Mouse (Mus musculus): Measurements from ENCODE around the gene Abca17. TPM values are rescaled to one million over a fixed set of nuclear protein-coding genes. Genes with fewer than 3 reads are reported as not detected.
A peak's percentile ranks its signal among the peaks of the same experiment; 100 is the strongest.

Gene Abca17
- polyA plus RNA-seq, 1 experiment from 2014 or later: not detected

DNA sequence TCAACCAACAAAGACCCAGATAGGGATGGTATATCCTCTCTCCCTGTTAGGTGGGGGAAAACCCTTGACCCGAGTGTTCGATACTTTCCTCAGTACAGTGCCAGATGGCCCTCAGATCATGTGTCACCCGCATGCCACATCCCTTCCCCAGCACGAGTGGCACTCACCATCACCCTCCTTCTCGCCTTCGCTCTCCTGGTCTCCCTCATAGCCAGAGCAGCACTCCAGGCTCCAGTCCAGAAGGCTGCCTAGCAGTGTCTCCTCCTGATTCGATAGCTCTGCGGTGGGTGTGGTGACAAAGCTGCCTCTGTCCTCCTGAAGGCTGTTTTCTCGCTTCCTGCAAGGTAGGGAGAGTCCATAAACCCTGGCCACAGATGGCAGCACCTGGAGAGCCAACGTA lies 126.1 kb downstream of the Abca17 start:
- Histone ChIP-seq H3K4me1 (replicated peaks; ENCODE audit: control insufficient read depth, insufficient read depth, low read length) (peaks cover 4% of the 10 kb centered on the region), H3K27me3 (replicated peaks; ENCODE audit: control insufficient read depth, insufficient read depth, low read length) (no peaks in the 10 kb centered on the region), H3K4me3 (ENCODE audit: low read depth, low read length) (no peak overlapping the region), H3K27ac (ENCODE audit: low read depth, low read length) (no peak overlapping the region), H3K9ac (ENCODE audit: low read depth, low read length) (no peak overlapping the region), H3K9me3 (ENCODE audit: control insufficient read depth) (no peaks in the 10 kb centered on the region), H3K4me2 (replicated peaks; ENCODE audit: low read depth) (no peak overlapping the region), H3K36me3 (ENCODE audit: control insufficient read depth, insufficient read depth) (peaks cover 57% of the 10 kb centered on the region)
- WGBS: 88% methylated on average over 10 of the region's 10 CpGs
- no peak for TF ChIP-seq CTCF (IDR thresholded peaks at IDR 0.05; ENCODE audit: low read depth)
- ATAC-seq: no peak

DNA sequence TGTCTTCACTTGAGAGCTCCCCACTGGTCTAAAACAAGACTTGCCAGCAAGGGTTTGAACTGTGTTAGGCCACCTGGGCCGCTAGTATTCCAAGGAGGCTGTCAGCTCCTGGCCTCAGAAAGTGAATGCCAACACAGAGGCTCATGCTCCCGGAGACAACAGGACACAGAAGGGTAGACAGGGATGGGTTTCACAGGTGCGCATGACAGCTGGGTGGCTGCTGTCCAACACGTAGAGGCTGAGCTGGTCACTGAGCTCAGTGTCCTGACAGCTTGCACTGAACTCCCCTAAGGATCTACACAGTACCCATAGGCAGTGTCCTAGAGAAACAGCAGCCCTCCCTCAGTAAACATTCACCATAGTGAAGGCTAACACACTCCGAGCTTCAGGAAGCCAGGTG lies 127.4 kb downstream of the Abca17 start:
- 86% methylated on average over 5 of the region's 5 CpGs for WGBS
- Histone ChIP-seq H3K36me3 (ENCODE audit: control insufficient read depth, insufficient read depth) (peaks cover 49% of the 10 kb centered on the region), H3K9me3 (ENCODE audit: control insufficient read depth) (no peaks in the 10 kb centered on the region), H3K27me3 (replicated peaks; ENCODE audit: control insufficient read depth, insufficient read depth, low read length) (no peaks in the 10 kb centered on the region), H3K27ac (ENCODE audit: low read depth, low read length) (no peak overlapping the region), H3K4me2 (replicated peaks; ENCODE audit: low read depth) (no peak overlapping the region), H3K4me3 (ENCODE audit: low read depth, low read length) (no peak overlapping the region), H3K4me1 (replicated peaks; ENCODE audit: control insufficient read depth, insufficient read depth, low read length) (peaks cover 5% of the 10 kb centered on the region), H3K9ac (ENCODE audit: low read depth, low read length) (no peak overlapping the region)
- TF ChIP-seq CTCF (IDR thresholded peaks at IDR 0.05; ENCODE audit: low read depth): no peak
- no peak for ATAC-seq

- Histone ChIP-seq H3K4me1 (replicated peaks; ENCODE audit: control insufficient read depth, insufficient read depth, low read length) (peaks cover 5% of the 10 kb centered on the region), H3K27ac (ENCODE audit: low read depth, low read length) (no peak overlapping the region), H3K4me2 (replicated peaks; ENCODE audit: low read depth) (no peak overlapping the region), H3K9me3 (ENCODE audit: control insufficient read depth) (no peaks in the 10 kb centered on the region), H3K36me3 (ENCODE audit: control insufficient read depth, insufficient read depth) (peaks cover 46% of the 10 kb centered on the region), H3K4me3 (ENCODE audit: low read depth, low read length) (no peak overlapping the region), H3K27me3 (replicated peaks; ENCODE audit: control insufficient read depth, insufficient read depth, low read length) (no peaks in the 10 kb centered on the region), H3K9ac (ENCODE audit: low read depth, low read length) (no peak overlapping the region)
- WGBS: 74% methylated on average over 6 of the region's 6 CpGs
- no peak for ATAC-seq
- TF ChIP-seq CTCF (IDR thresholded peaks at IDR 0.05; ENCODE audit: low read depth): no peak
These were observed 128.2 kb downstream of the Abca17 start for GRCm38 (mm10) chr17:24222653-24223052.

DNA sequence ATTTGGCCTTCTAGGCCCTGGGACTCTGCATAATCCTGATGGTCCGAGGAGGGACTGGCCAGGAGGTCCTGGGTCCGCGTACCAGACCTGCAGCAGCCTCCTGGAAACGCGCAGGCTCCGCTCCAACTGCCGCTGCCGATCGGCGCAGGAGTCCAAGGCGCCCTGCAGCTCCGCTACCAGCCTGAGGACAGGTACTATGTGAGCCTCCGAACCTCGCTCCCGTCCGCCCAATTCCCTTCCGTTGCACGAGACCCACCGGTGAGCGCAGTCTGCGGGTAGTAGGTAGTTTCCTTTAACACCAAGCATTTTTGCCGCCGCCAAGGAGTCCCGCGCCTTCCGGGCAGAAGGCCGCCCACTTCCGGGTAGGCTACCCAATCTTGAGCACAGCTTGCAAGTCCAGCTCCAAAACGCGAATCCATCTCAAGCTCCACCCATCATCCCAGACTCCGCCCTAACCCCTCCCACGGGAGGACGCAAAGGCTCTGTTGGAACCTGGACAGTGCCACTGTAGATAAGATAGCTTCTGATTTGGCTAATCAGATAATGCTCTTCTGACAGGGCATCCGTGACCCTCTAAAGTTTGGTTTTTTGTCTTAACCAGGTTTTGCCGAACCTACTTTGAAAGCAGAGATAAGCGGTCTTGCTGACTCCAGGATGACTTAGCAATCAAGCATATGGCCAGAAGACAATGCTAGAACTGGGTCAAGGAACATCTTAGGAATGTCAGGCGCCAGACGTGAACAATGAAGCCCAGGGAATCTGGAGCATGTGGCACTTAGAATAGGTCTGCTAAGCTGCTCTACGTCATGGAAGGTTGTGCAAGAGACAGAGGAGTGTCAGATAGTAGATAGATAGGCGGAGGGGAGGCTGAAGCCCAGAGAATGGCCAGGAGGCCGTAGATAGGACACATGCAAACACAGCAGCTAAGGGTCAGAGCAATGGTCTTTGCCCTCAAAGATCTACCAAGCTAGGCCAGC lies 130.1 kb downstream of the Abca17 start, which contains the start of gene Tedc2:
TSS of gene Tedc2 (minus strand) at position 417 of the 977 bp plus-strand sequence.
- Histone ChIP-seq H3K4me1 (replicated peaks; ENCODE audit: control insufficient read depth, insufficient read depth, low read length) (peaks cover 5% of the 10 kb centered on the region), H3K27me3 (replicated peaks; ENCODE audit: control insufficient read depth, insufficient read depth, low read length) (no peaks in the 10 kb centered on the region), H3K9ac (ENCODE audit: low read depth, low read length) (peak within 1 kb of the TSS; percentile 71), H3K9me3 (ENCODE audit: control insufficient read depth) (no peaks in the 10 kb centered on the region), H3K36me3 (ENCODE audit: control insufficient read depth, insufficient read depth) (peaks cover 47% of the 10 kb centered on the region), H3K4me2 (replicated peaks; ENCODE audit: low read depth) (peak within 1 kb of the TSS; percentile 95), H3K4me3 (ENCODE audit: low read depth, low read length) (peak within 1 kb of the TSS; percentile 85), H3K27ac (ENCODE audit: low read depth, low read length) (peak within 1 kb of the TSS; percentile 70)
- no peak for TF ChIP-seq CTCF (IDR thresholded peaks at IDR 0.05; ENCODE audit: low read depth)
- peak; percentile 89 for ATAC-seq
- WGBS: 2% methylated on average over 41 of the region's 41 CpGs

DNA sequence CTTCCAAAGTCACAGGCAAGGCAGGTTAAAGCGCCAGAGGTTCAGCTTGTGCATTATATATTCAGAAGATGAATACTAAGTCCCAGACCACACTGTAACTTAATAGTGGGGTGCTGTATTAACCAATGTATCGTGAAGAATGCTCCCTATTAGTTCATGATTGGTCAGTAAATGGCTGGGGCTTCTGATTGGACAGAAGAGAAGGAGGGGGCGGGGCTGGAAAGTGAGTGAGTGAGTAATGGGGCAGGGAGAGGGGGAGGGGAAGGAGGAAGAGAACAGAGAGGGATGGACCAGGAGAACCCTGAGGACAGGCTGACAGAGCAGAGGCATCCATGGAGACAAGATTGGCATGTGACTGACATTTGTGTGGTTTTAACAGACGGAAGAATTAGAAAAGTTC lies 134.0 kb downstream of the Abca17 start:
- 75% methylated on average over 4 of the region's 4 CpGs for WGBS
- Histone ChIP-seq H3K9me3 (ENCODE audit: control insufficient read depth) (no peaks in the 10 kb centered on the region), H3K27me3 (replicated peaks; ENCODE audit: control insufficient read depth, insufficient read depth, low read length) (0 out of 2 replicates have a peak, but pooled peaks cover 3% of the 10 kb centered on the region), H3K9ac (ENCODE audit: low read depth, low read length) (no peak overlapping the region), H3K4me1 (replicated peaks; ENCODE audit: control insufficient read depth, insufficient read depth, low read length) (peaks cover 8% of the 10 kb centered on the region), H3K4me3 (ENCODE audit: low read depth, low read length) (no peak overlapping the region), H3K27ac (ENCODE audit: low read depth, low read length) (no peak overlapping the region), H3K36me3 (ENCODE audit: control insufficient read depth, insufficient read depth) (peaks cover 22% of the 10 kb centered on the region), H3K4me2 (replicated peaks; ENCODE audit: low read depth) (no peak overlapping the region)
- no peak for TF ChIP-seq CTCF (IDR thresholded peaks at IDR 0.05; ENCODE audit: low read depth)
- no peak for ATAC-seq

Small RNA genes lying within 50 kb of the gene (microRNA-seq; reads per million reads assigned to microRNA genes)
- gene Gm24427 (not detected), gene Mir5134 (not detected), gene Mir6965 (not detected)

Other genes with a start within 250 kb of the Abca17 start
- 24.7 and 28.4 TPM in 2 replicates for gene Pdpk1, start 200.1 kb downstream of the Abca17 start, polyA plus RNA-seq (2015; fragmentation: Nextera tagmentation; extraction: Ambion mirVana)
- gene Amdhd2, start 187.3 kb downstream of the Abca17 start, polyA plus RNA-seq (2015; fragmentation: Nextera tagmentation; extraction: Ambion mirVana): 159 and 172 TPM in 2 replicates
- 1,362 and 1,364 TPM in 2 replicates for gene Atp6v0c, start 181.4 kb downstream of the Abca17 start, polyA plus RNA-seq (2015; fragmentation: Nextera tagmentation; extraction: Ambion mirVana)
- 3.1 and 3.4 TPM in 2 replicates for gene Tbc1d24, start 145.5 kb downstream of the Abca17 start, polyA plus RNA-seq (2015; fragmentation: Nextera tagmentation; extraction: Ambion mirVana)
- gene Ntn3, start 141.5 kb downstream of the Abca17 start, polyA plus RNA-seq (2015; fragmentation: Nextera tagmentation; extraction: Ambion mirVana): 2.0 and 2.1 TPM in 2 replicates
- 6.8 and 7.3 TPM in 2 replicates for gene Tedc2, start 130.2 kb downstream of the Abca17 start, polyA plus RNA-seq (2015; fragmentation: Nextera tagmentation; extraction: Ambion mirVana)
- gene Ccnf, start 99.6 kb downstream of the Abca17 start, polyA plus RNA-seq (2015; fragmentation: Nextera tagmentation; extraction: Ambion mirVana): 7.8 and 8.6 TPM in 2 replicates
- gene Abca3, start 882 bp upstream of the Abca17 start, polyA plus RNA-seq (2015; fragmentation: Nextera tagmentation; extraction: Ambion mirVana): 11.3 and 12.7 TPM in 2 replicates
- 111 and 114 TPM in 2 replicates for gene Rnps1, start 63.5 kb upstream of the Abca17 start, polyA plus RNA-seq (2015; fragmentation: Nextera tagmentation; extraction: Ambion mirVana)
- gene Eci1, start 75.6 kb upstream of the Abca17 start, polyA plus RNA-seq (2015; fragmentation: Nextera tagmentation; extraction: Ambion mirVana): 96.4 and 106 TPM in 2 replicates
- 0.73 and 0.80 TPM in 2 replicates for gene Dnase1l2, start 92.0 kb upstream of the Abca17 start, polyA plus RNA-seq (2015; fragmentation: Nextera tagmentation; extraction: Ambion mirVana)
- gene E4f1, start 119.2 kb upstream of the Abca17 start, polyA plus RNA-seq (2015; fragmentation: Nextera tagmentation; extraction: Ambion mirVana): 5.0 and 5.2 TPM in 2 replicates
- gene Pgp, start 119.3 kb upstream of the Abca17 start, polyA plus RNA-seq (2015; fragmentation: Nextera tagmentation; extraction: Ambion mirVana): 64.5 and 69.4 TPM in 2 replicates
- gene Bricd5, start 122.8 kb upstream of the Abca17 start, polyA plus RNA-seq (2015; fragmentation: Nextera tagmentation; extraction: Ambion mirVana): not detected in 2 replicates
- gene Mlst8, start 128.0 kb upstream of the Abca17 start, polyA plus RNA-seq (2015; fragmentation: Nextera tagmentation; extraction: Ambion mirVana): 11.9 and 12.9 TPM in 2 replicates
- gene Caskin1, start 137.5 kb upstream of the Abca17 start, polyA plus RNA-seq (2015; fragmentation: Nextera tagmentation; extraction: Ambion mirVana): 0.69 and 0.78 TPM in 2 replicates
- 39.7 and 41.2 TPM in 2 replicates for gene Traf7, start 176.9 kb upstream of the Abca17 start, polyA plus RNA-seq (2015; fragmentation: Nextera tagmentation; extraction: Ambion mirVana)
- 0.31 and 0.63 TPM in 2 replicates for gene Rab26, start 183.1 kb upstream of the Abca17 start, polyA plus RNA-seq (2015; fragmentation: Nextera tagmentation; extraction: Ambion mirVana)
- 5.4 and 8.3 TPM in 2 replicates for gene Pkd1, start 198.8 kb upstream of the Abca17 start, polyA plus RNA-seq (2015; fragmentation: Nextera tagmentation; extraction: Ambion mirVana)